Mouse (Mus musculus) ES-Bruce4 (cell line): ENCODE data around the gene Cwc25. TPM values are rescaled to one million over a fixed set of nuclear protein-coding genes. Genes with fewer than 3 reads are reported as not detected.
A peak's percentile ranks its signal among the peaks of the same experiment; 100 is the strongest.

Experiments used
- H3K27ac ChIP-seq: 2 replicates; pipeline ENCODE4 v1.5.1; 2012; ENCODE audit warnings: low read length, inconsistent platforms; ENCODE audit not compliant: insufficient read depth
- H3K27me3 ChIP-seq: 2 replicates; pipeline ENCODE4 v1.6.1; 2012; ENCODE audit warnings: mild to moderate bottlenecking, low read length, inconsistent platforms; ENCODE audit not compliant: control insufficient read depth, poor library complexity, insufficient read depth, severe bottlenecking
- H3K36me3 ChIP-seq: 2 replicates; pipeline ENCODE4 v1.6.1; 2012; ENCODE audit warnings: inconsistent platforms, mild to moderate bottlenecking, low read length, moderate library complexity; ENCODE audit not compliant: control insufficient read depth, poor library complexity, insufficient read depth, severe bottlenecking
- H3K4me1 ChIP-seq: one replicate; pipeline ENCODE4 v1.8.1; 2011; ENCODE audit warnings: low read length; ENCODE audit not compliant: control insufficient read depth, insufficient read depth
- H3K4me3 ChIP-seq: 2 replicates; pipeline ENCODE4 v1.5.1; 2011; ENCODE audit warnings: low read depth, mild to moderate bottlenecking, low read length
- H3K9ac ChIP-seq: 2 replicates; pipeline ENCODE4 v1.6.1; 2012; ENCODE audit warnings: low read depth, mild to moderate bottlenecking, inconsistent platforms; ENCODE audit not compliant: poor library complexity, severe bottlenecking
- H3K9me3 ChIP-seq: replicated peaks from 2 replicates; pipeline ENCODE4 v1.6.1; 2012; ENCODE audit warnings: mild to moderate bottlenecking, low read length, inconsistent platforms; ENCODE audit not compliant: control insufficient read depth, poor library complexity, insufficient read depth, severe bottlenecking
- CTCF ChIP-seq: IDR thresholded peaks from one replicate; pipeline ENCODE4 v1.8.1; 2011; ENCODE audit warnings: low read depth, low read length
- EP300 ChIP-seq: IDR thresholded peaks from 2 replicates; pipeline ENCODE4 v1.6.1; 2011; ENCODE audit warnings: low read depth, low read length; ENCODE audit not compliant: insufficient read depth
- POLR2A ChIP-seq: IDR thresholded peaks from one replicate; pipeline ENCODE4 v1.8.1; 2011; ENCODE audit warnings: low read length; ENCODE audit not compliant: insufficient read depth
- polyA plus RNA-seq: library from polyadenylated mRNA; stranded (reverse); fragments of >200 nt; gene quantifications from 2 replicates; pipeline ENCODE4 v1.2.4, GENCODE M21; 2011; ENCODE audit warnings: low read depth; ENCODE audit not compliant: missing spikeins, insufficient read depth, insufficient read length

Gene Cwc25
- polyA plus RNA-seq, 1 experiment, result 14.5 TPM

DNA sequence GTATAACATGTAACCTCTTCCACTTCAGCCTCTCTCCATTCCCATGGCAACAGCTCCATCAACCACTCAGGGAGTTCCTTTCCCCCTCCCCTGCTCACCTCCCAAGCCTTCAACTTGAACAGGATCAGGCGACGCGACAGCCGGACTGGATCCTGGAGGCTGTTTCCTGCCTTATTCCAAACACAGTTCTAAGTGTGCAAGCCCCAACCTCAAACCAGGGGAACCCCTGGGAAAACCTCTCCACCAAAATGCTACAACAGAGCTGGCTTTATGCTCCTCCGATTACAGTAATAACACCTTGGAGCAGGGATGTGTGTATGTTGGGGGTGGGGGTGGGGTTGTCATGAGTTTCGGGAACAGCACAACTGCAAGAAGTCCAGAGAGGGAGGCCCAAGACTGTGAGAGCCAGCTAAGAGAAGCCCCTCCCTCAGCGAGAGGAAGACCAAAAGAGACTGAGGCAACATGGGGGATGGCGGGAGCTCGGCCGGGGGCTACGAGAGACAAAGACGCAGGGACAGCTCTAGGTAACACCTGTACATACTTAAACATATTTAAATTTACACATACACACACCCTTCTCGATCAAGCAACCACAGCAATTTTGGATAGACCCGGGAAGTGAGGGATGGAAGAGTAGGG, 68.3 kb downstream of the Cwc25 start:
- Histone ChIP-seq H3K4me1 (peaks cover 6% of the 10 kb centered on the region), H3K27me3 (no peaks in the 10 kb centered on the region), H3K27ac (peak overlapping the region; percentile 49), H3K9ac (peak overlapping the region; percentile 97), H3K36me3 (0 out of 2 replicates have a peak, but pooled peaks cover 7% of the 10 kb centered on the region), H3K4me3 (peak overlapping the region; percentile 90), H3K9me3 (no peaks in the 10 kb centered on the region)
- TF ChIP-seq EP300 (no peak), POLR2A (no peak), CTCF (no peak)

DNA sequence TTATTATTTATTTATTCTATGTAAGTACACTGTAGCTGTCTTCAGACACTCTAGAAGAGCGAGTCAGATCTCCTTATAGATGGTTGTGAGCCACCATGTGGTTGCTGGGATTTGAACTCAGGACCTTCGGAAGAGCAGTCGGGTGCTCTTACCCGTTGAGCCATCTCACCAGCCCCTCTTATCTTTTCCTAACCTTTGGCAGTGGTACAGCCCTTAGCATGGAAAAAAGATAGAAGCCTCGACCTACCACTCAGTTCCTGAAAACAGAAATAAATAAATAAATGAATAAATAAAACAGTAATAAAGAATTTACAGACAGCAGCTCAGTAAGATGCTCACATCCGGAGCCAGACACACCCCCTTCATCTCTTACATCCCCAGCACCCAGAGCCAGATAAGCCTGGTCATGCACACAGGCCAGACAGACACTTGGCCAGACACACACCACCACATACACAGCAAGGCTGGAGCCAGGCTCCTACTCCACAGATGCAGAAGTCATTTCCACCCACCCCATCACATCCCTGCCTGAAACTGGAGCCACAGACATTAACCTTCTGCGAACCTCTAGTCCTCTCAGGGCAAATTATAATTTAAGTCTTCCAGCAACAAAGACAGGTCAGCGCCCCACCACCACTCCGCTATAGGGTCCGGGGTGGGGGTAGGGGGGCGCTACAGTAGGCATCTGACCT, 69.0 kb downstream of the Cwc25 start:
- H3K9ac ChIP-seq, result peak overlapping the region; percentile 97
- no peaks in the 10 kb centered on the region for H3K27me3 ChIP-seq
- H3K27ac ChIP-seq, result peak overlapping the region; percentile 49; the same call in 1 of the 2 replicates
- peak overlapping the region; percentile 90 for H3K4me3 ChIP-seq
- no peak for TF ChIP-seq EP300
- peaks cover 6% of the 10 kb centered on the region for H3K4me1 ChIP-seq
- H3K9me3 ChIP-seq, result no peaks in the 10 kb centered on the region
- peaks cover 12% of the 10 kb centered on the region; the same call in 1 of the 2 replicates for H3K36me3 ChIP-seq

DNA sequence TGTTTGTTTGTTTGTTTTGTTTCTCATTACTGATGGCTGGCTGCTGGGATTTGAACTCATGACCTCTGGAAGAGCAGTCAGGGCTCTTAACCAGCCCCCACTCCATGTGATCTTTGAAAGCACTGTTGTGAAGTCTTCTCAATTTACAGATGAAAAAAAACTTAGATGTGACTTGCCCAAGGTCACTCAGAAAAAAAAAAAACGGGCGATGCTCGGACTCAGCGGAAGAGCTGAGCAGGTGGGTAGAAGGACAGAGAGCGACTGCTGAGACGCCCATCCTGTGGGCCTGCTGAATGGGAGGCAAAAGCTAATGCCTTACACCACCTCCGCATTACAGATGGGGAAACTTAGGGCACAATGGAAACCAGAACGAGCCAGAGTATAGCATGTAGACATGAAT, 69.7 kb downstream of the Cwc25 start:
- no peak overlapping the region for H3K4me3 ChIP-seq
- H3K9ac ChIP-seq, result no peak overlapping the region
- H3K27me3 ChIP-seq, result no peaks in the 10 kb centered on the region
- TF ChIP-seq POLR2A, result no peak
- TF ChIP-seq EP300, result peak; percentile 77
- no peak for TF ChIP-seq CTCF
- H3K9me3 ChIP-seq, result no peaks in the 10 kb centered on the region
- peak overlapping the region; percentile 65 for H3K27ac ChIP-seq
- H3K36me3 ChIP-seq, result peaks cover 19% of the 10 kb centered on the region
- peaks cover 6% of the 10 kb centered on the region for H3K4me1 ChIP-seq

GRCm38 (mm10) chr11:97695712-97696401, 70.5 kb downstream of the Cwc25 start:
- H3K36me3 ChIP-seq, result peaks cover 27% of the 10 kb centered on the region
- no peak for TF ChIP-seq EP300
- TF ChIP-seq POLR2A, result no peak
- no peak overlapping the region for H3K9ac ChIP-seq
- peak overlapping the region; percentile 65 for H3K27ac ChIP-seq
- H3K27me3 ChIP-seq, result no peaks in the 10 kb centered on the region
- no peaks in the 10 kb centered on the region for H3K9me3 ChIP-seq
- no peak overlapping the region for H3K4me3 ChIP-seq
- H3K4me1 ChIP-seq, result peaks cover 6% of the 10 kb centered on the region

Other genes with a start within 250 kb of the Cwc25 start
- 7.7 and 8.3 TPM in 2 replicates for gene Srcin1, start 190.4 kb downstream of the Cwc25 start, polyA plus RNA-seq
- 39.3 and 44.1 TPM in 2 replicates for gene Epop, start 136.9 kb downstream of the Cwc25 start, polyA plus RNA-seq
- 23.7 and 25.2 TPM in 2 replicates for gene Mllt6, start 103.1 kb downstream of the Cwc25 start, polyA plus RNA-seq
- 62.3 and 77.2 TPM in 2 replicates for gene Cisd3, start 80.7 kb downstream of the Cwc25 start, polyA plus RNA-seq
- gene Pcgf2, start 66.1 kb downstream of the Cwc25 start, polyA plus RNA-seq, result 74.6 and 84.0 TPM in 2 replicates
- 296 and 332 TPM in 2 replicates for gene Psmb3, start 63.2 kb downstream of the Cwc25 start, polyA plus RNA-seq
- gene Pip4k2b, start 21.9 kb downstream of the Cwc25 start, polyA plus RNA-seq, result 35.0 and 36.6 TPM in 2 replicates
- gene 1700001P01Rik, start 9.4 kb upstream of the Cwc25 start, polyA plus RNA-seq, result 0.99 TPM in 1 of 2 replicates, not detected in the other
- 777 and 842 TPM in 2 replicates for gene Rpl23, start 15.9 kb upstream of the Cwc25 start, polyA plus RNA-seq
- 228 and 231 TPM in 2 replicates for gene Lasp1, start 32.4 kb upstream of the Cwc25 start, polyA plus RNA-seq
- gene B230217C12Rik, start 74.2 kb upstream of the Cwc25 start, polyA plus RNA-seq, result 2.8 and 3.4 TPM in 2 replicates
- 2.5 and 2.8 TPM in 2 replicates for gene Fbxo47, start 117.6 kb upstream of the Cwc25 start, polyA plus RNA-seq
- 3.0 and 3.3 TPM in 2 replicates for gene Plxdc1, start 219.9 kb upstream of the Cwc25 start, polyA plus RNA-seq
- 2.8 and 3.6 TPM in 2 replicates for gene Arl5c, start 229.6 kb upstream of the Cwc25 start, polyA plus RNA-seq